Mouse (Mus musculus) G1E-ER4 (cell line): ENCODE data around the gene Chd5. TPM values are rescaled to one million over a fixed set of nuclear protein-coding genes. Genes with fewer than 3 reads are reported as not detected.

Source experiments
- GATA1 ChIP-seq: IDR thresholded peaks from one replicate; pipeline ENCODE4 v1.8.0; 2012; ENCODE audit warnings: low read length, inconsistent platforms
- polyA plus RNA-seq: library from polyadenylated mRNA; stranded (reverse); fragments of >175 nt; gene quantifications from 2 replicates; pipeline ENCODE4 v1.2.3, GENCODE M21; 2012

Chd5 gene
- polyA plus RNA-seq, 1 experiment, result 0.04 TPM

DNA sequence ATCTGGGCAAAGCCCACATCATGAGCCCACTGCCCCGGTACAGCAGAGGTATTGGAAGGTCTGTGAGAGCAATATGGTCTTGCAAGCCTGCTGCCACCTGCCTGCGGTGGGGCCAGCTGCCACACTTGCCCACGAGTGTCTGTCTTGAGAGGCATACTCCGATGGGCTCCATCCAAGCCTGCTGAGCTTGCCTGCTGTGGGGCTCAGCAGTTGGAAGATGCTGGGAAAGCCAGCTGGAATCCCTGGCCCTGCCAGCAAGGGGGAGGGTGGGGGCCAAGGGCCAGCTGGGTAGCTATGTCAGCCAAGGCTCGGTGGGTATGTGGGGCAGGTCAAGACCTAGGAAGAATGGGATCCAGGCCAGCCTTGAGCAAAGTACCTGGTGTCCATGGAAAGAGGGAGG is 53.7 kb downstream of the Chd5 start:
- no peak for TF ChIP-seq GATA1

DNA sequence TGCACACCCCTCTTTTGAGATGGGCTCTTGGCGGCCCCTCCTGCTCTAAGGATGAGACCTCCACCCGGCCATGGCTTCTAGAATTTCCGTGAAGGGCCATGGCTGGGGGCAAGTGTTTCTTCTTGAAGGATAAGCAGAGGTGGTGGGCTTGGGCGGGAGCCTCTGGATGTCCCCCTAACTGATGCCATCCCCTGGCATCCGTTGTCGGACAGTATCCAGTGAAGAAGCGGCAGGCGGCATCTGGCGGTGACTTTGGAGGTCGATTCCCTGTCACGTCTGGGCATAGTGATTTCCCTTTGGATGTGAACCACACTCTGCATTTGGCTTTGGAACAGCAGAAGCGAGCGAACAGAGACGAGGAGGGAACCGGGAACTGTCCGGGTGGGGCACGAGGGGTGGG is 54.2 kb downstream of the Chd5 start:
- TF ChIP-seq GATA1, result no peak

DNA sequence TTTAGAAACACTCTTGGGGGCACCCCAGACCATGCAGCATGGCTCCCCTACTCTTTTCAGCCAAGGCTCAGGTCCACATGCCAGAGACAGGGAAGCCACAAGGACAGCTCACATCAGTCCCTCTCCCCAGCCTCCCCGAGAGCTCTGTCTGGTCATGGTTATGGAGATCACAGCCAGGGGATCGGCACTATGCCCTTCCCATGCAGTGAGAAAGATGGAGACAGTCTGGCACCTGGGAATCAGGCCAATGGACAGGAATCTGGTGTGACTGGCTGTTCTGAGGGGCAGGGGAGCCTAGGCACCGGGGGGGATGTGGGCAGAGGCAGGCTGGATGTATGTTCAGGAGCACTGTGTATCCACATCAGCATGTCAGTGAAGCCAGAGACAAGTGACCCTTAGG is 60.5 kb downstream of the Chd5 start:
- TF ChIP-seq GATA1, result no peak

DNA sequence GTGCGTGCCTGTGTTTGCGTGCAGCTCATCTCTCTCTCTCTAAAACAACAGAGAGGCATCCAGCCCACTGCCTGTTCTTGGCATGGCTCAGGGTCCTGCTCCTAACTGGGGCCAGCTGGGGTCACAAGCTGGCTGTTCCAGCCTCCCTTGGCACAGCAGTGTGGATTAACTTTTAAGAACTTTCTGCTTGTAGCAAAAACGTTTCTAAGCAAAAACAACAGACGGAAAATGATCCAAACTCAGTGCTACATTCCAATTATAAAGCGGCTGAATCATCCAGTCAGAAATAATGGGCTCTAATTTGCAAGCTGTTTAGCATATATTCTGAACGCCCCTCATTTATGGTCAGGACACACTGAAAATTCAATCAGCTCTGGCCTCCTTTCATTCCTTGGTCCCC is 66.7 kb downstream of the Chd5 start:
- TF ChIP-seq GATA1, result no peak

DNA sequence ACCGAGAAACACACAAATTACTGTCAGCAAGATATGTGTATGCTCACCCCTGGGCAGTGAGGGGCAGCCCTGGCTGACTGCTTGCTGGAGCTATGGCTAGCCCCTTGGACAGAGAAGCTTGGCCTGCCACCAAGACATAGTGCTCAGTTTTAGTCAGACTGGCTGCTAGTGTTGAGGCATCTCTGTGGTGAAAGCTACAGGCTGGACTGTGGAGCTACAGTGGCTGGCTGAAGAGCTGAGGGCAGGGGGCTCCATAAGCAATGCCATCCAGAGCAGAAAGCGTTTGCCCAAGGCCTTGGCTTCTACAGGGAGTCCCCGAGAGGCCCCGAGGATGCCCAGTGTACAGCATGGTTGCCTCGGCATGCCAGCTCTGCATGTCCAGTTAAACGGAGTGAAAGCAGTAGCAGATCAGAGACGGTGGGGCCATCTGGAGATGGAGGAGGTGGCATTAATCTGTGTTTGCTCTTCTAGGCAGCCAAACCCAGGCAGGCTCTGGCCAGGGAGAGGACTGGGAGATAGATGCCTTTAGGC is 67.3 kb downstream of the Chd5 start:
- no peak for TF ChIP-seq GATA1

DNA sequence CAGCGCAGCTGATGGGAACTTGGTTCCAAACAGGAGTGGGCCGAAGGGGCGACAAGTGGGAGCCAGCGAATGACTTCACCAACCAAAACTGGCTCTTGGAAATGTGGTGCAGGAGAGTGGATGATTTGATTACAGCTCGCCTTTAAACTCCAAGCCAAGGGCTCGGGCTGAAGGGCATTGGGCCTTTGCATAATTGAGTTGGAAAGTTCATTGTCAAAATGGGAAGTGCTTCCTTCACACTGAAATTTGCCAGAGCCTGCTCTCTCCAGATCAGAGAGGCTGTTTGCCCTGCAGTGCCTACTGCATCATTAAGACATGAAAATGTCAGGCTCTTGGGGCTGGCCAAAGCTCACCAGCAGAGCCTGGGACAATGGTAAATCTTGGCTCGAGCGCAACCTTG is 68.1 kb downstream of the Chd5 start:
- TF ChIP-seq GATA1, result no peak

DNA sequence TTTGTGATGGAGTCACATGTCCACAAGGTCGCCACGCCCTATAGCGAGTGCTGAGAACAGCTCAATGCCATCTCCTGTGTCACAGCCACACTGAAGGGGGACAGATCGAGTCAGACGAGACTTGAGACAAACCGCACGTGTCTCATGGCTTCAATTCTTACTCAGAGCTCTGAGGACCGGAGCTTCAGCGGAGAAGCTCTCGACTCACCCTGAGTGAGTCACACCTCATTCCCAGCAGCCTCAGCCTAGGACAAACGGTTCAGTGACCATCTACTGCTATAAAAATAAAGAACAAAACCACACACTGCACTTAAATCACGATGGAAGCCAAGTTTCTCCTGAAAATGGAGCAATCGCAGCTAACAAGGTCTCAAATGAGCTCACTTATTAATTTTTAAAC is 72.5 kb downstream of the Chd5 start:
- no peak for TF ChIP-seq GATA1

DNA sequence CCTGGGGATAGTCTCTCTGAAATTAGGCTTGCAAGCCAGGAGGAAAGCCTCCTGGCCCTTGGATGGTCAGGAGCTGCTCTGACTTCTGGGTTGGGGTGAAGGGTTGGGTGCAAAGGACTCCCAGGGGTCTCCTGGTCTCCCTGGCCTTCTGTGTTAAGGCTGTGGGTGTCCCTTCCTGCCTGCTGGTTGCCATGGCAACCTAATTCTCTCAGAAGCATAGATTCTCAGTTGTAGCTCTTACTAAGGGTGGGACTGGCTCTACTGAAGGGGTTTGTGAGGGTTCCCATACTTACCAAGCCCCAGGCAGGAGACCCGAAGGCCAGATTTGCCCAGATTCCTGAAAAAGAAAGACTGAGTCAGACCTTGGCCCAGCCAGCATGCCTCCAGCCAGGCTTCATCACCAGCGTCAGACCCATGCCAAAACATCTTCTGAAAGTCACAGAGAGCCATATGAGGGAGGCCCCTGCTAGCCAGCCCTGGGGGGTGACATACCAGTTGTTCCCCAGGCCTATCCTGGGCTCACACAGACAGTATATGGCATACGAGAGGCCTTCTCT is 74.2 kb downstream of the Chd5 start:
- no peak for TF ChIP-seq GATA1

DNA sequence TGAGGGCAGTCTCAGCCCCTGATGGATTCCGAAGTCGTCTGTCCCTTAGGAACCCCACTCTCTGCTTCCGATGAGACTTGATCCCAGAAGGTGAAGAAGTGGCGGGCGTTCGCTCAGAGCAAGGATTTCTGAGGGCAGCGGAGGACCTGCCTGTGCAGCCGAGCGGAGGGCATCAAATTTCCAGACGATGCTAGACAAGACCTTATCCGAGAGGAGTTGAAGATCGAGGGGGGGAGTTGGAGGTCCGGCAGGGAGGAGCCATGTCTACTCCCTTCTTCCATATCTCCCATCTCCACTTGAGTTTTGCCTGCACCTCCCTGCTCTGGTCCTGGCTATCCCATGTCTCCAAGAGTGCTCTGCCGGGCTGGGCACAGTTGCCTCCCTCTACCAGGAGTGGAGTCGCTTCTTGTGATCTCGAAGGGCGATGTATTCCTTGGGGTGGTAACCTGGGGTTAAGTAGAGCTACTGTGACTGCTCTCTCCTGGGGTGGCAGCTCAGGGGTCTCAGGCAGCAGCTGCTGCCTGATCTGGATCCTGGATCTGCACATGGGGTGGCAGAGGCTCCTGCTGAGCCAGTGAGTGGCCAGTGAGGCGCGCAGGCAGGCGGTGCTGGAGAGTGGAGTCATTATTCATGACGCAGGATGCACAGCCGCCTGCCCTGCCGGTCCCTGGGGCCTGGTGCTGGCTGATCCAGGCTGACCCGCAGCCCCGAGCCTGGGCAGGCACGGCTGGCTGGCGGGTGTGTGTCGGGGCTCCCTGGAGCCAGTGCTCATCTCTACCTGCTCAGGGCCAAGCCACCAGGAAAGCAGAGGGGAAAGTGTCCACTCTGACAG is 80.0 kb downstream of the Chd5 start:
- TF ChIP-seq GATA1, result no peak

DNA sequence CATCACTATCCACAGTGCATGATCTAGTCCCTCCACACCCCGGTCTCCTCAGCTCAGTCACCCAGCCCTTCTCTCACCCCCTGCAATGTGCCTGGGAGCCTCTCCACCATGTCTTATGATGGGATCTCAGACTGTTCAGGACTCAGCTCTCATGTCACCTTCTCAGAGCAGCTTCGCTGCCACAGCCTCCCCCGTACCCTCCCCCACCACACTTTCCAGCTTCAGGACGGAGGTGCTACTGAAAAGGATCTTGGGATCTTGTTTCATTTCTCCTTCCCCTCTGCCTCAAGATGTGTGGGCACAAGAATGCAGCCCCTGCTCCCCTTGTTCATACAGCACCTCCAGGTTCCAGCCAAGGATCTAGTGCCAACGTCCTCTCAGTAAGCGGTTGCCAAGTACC is 85.1 kb downstream of the Chd5 start:
- no peak for TF ChIP-seq GATA1

DNA sequence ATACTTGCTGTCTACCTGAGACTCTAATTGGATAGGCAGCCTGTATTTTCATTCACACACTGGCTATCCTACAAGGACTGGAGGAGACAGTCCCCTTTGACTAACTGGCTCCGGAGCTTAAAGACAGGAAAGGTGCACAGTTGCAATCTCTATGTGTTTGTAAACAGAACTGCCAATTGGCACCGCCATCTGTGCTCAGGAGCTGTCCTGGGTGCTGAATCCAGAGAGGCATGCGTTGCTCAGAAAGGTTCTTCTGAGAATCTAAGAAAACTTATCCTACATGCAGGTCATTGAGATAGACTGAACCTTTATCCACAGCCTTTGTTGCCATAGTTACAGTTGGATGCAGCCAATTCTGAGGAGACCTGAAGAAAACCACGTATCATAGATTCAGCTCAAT is 85.9 kb downstream of the Chd5 start:
- no peak for TF ChIP-seq GATA1

DNA sequence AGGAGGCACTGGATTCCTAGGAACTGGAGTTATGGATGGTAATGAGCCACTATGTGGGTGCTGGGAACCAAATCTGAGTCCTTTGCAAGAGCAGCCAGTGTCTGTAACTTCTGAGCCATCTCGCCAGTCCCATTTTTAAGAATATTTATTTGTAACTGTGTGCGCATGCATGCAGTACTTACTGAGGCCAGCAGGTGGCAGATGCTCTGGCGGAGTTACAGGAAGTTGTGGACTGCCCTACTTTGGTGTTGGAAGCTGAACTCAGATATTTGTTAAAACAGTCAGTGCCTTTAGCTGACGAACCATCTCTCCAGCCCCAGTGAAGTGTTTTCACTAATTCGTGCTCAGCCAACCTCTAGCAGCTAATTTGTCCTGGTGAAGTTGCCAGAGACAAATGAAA is 86.5 kb downstream of the Chd5 start:
- no peak for TF ChIP-seq GATA1

DNA sequence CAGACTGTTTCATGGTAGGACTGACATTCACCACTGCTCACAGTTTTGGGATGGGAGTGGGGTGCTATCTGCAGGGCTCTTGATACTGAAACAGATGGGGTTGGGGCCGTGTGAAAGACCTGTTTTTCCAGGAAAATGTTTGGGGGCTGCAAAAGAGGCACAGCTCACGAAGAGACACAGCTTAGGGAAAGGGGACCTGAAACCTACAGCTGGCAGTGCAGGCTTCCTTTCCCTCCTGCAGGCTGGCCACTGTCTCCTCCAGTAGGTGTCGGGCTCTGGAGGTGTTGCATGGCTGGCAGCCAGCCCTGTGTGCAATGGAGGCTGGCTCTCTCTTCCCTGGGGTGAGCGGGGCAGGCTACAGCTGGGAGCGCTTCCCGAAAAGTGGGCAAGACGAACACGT is 89.8 kb downstream of the Chd5 start:
- TF ChIP-seq GATA1, result no peak

DNA sequence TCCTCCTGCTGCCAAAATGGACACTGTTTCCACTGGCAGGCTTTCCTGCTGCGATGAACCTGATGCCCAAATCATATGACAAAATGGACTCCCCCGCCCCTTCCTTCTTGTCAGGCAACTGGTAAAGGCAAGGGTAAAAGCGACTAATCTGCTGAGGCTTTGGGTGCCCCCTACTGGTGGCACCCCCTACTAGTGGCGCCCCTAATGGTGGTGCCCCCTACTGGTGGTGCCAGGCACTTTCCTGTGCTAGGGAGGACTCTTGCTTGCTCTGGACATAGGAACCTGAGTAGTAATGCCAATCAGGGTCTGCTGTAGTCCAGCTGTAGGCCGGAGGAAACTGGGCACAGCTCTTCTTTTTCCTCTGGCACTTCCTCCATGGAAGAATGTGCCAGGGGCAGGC is 93.9 kb downstream of the Chd5 start:
- no peak for TF ChIP-seq GATA1

DNA sequence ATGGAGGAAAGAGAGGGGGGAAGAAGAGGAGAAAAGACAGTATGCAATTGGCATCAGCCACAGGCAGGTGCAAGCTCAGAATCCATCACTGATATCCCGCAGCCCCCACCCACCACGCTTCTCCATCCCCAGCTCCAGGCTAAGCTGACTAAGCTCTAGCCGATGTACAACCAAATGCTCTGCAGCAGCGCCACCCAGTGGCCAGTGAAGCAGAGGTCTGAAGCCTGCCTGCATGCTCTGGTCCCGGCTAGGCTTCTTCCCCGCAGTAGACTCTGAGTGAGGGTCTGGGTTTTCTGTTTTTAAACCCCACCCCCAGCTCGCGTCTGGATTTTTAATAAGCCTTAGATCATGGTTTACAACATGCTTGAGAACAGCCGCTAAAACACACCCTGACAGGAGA is 96.4 kb downstream of the Chd5 start:
- no peak for TF ChIP-seq GATA1

DNA sequence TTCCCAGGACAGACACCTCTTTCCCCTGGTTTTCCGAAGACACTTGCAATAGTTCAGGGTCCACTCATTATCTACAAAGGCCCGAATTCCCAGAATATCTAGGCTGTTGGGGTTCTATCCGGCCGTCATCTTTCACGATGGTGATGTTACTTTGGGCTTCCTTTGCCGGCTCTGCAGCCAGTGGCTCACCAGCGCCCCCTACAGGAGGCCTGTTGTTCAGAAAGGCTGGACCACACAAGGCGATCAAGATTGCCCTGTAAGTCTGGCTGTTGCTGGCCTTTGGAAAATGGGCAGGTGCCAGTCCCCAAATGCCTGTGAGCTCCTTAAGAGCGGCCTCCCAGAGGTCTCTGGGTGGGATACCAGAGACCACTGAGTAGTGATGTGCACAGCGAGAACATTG is 96.8 kb downstream of the Chd5 start:
- TF ChIP-seq GATA1, result no peak

Other genes with a start within 250 kb of the Chd5 start
- 0.15 and 0.27 TPM in 2 replicates for gene Tnfrsf25, start 222.7 kb upstream of the Chd5 start, polyA plus RNA-seq
- 72.2 and 97.9 TPM in 2 replicates for gene Espn, start 186.3 kb upstream of the Chd5 start, polyA plus RNA-seq
- gene Hes2, start 179.8 kb upstream of the Chd5 start, polyA plus RNA-seq, result 0.14 and 0.15 TPM in 2 replicates
- 28.6 and 39.4 TPM in 2 replicates for gene Acot7, start 160.5 kb upstream of the Chd5 start, polyA plus RNA-seq
- 0.11 and 0.15 TPM in 2 replicates for gene Gpr153, start 64.4 kb upstream of the Chd5 start, polyA plus RNA-seq
- 0.05 and 0.06 TPM in 2 replicates for gene Hes3, start 47.0 kb upstream of the Chd5 start, polyA plus RNA-seq
- 29.6 and 30.0 TPM in 2 replicates for gene Icmt, start 41.4 kb upstream of the Chd5 start, polyA plus RNA-seq
- not detected in 2 replicates for gene Rnf207, start 19.7 kb upstream of the Chd5 start, polyA plus RNA-seq
- gene Rpl22, start 12.9 kb upstream of the Chd5 start, polyA plus RNA-seq, result 40.4 and 67.9 TPM in 2 replicates
- not detected in 2 replicates for gene Nphp4, start 138.1 kb downstream of the Chd5 start, polyA plus RNA-seq
- gene Kcnab2, start 139.2 kb downstream of the Chd5 start, polyA plus RNA-seq, result not detected in 2 replicates